Mouse (Mus musculus): ENCODE results near the gene Sim2. TPM values are rescaled to one million over a fixed set of nuclear protein-coding genes. Genes with fewer than 3 reads are reported as not detected.

Sim2 gene
- polyA plus RNA-seq, 1 experiment from 2014 or later, result 0.14 TPM

GRCm38 (mm10) chr16:94125172-94125981 is 40.6 kb downstream of the Sim2 start:
- under 1% methylated on average over 83 of the region's 83 CpGs for WGBS
- peaks cover 91% of the 10 kb centered on the region for H3K27me3 ChIP-seq (ENCODE audit: poor library complexity, severe bottlenecking)
- H3K27ac ChIP-seq, result peak overlapping the region; percentile 87

GRCm38 (mm10) chr16:94126200-94126599 is 41.5 kb downstream of the Sim2 start:
- no peaks in the 10 kb centered on the region for H3K9me3 ChIP-seq
- 23% methylated on average over 9 of the region's 9 CpGs for WGBS
- H3K27me3 ChIP-seq (ENCODE audit: poor library complexity, severe bottlenecking), result peaks cover 92% of the 10 kb centered on the region
- H3K4me3 ChIP-seq, result peak overlapping the region; percentile 62
- H3K27ac ChIP-seq, result no peak overlapping the region
- peaks cover 58% of the 10 kb centered on the region for H3K4me1 ChIP-seq
- no peaks in the 10 kb centered on the region for H3K36me3 ChIP-seq (replicated peaks)
- no peak for DNase-seq (ENCODE audit: extremely low spot score, low spot score)

More at GRCm38 (mm10) chr16:94125172-94125981, 40.6 kb downstream of the Sim2 start:
- H3K4me3 ChIP-seq, result peak overlapping the region; percentile 62
- peak; percentile 46 for DNase-seq (ENCODE audit: extremely low spot score, low spot score)
- peaks cover 58% of the 10 kb centered on the region for H3K4me1 ChIP-seq
- no peaks in the 10 kb centered on the region for H3K36me3 ChIP-seq (replicated peaks)
- no peaks in the 10 kb centered on the region for H3K9me3 ChIP-seq

GRCm38 (mm10) chr16:94128236-94128835 is 43.6 kb downstream of the Sim2 start:
- H3K36me3 ChIP-seq (replicated peaks), result peaks cover 9% of the 10 kb centered on the region; the same call in 1 of the 2 replicates
- no peaks in the 10 kb centered on the region for H3K9me3 ChIP-seq
- H3K27me3 ChIP-seq (ENCODE audit: poor library complexity, severe bottlenecking), result peaks cover 85% of the 10 kb centered on the region
- peak; percentile 47 for DNase-seq (ENCODE audit: extremely low spot score, low spot score)
- no peak overlapping the region for H3K4me3 ChIP-seq
- WGBS, result 26% methylated on average over 2 of the region's 2 CpGs
- H3K4me1 ChIP-seq, result peaks cover 62% of the 10 kb centered on the region
- H3K27ac ChIP-seq, result peak overlapping the region; percentile 68

- peaks cover 5% of the 10 kb centered on the region; the same call in 1 of the 2 replicates for H3K9me3 ChIP-seq
- peaks cover 30% of the 10 kb centered on the region for H3K27me3 ChIP-seq (ENCODE audit: poor library complexity, severe bottlenecking)
- H3K36me3 ChIP-seq (replicated peaks), result peaks cover 21% of the 10 kb centered on the region; the same call in 1 of the 2 replicates
Measured at GRCm38 (mm10) chr16:94134218-94134617, 49.5 kb downstream of the Sim2 start.

GRCm38 (mm10) chr16:94140746-94141145 is 56.0 kb downstream of the Sim2 start:
- no peak for DNase-seq (ENCODE audit: extremely low spot score, low spot score)
- Histone ChIP-seq H3K27me3 (ENCODE audit: poor library complexity, severe bottlenecking) (peaks cover 49% of the 10 kb centered on the region), H3K4me3 (no peak overlapping the region), H3K9me3 (peaks cover 5% of the 10 kb centered on the region; the same call in 1 of the 2 replicates), H3K36me3 (replicated peaks) (peaks cover 12% of the 10 kb centered on the region; the same call in 1 of the 2 replicates), H3K27ac (no peak overlapping the region), H3K4me1 (peaks cover 32% of the 10 kb centered on the region)
- 81% methylated on average over 10 of the region's 10 CpGs for WGBS

More at GRCm38 (mm10) chr16:94134218-94134617, 49.5 kb downstream of the Sim2 start:
- no peak for DNase-seq (ENCODE audit: extremely low spot score, low spot score)
- Histone ChIP-seq H3K27ac (no peak overlapping the region), H3K4me3 (no peak overlapping the region), H3K4me1 (peaks cover 28% of the 10 kb centered on the region)
- 91% methylated on average over 10 of the region's 10 CpGs for WGBS

- peaks cover 40% of the 10 kb centered on the region for H3K4me1 ChIP-seq
- WGBS, result 30% methylated on average over 10 of the region's 10 CpGs
- H3K9me3 ChIP-seq, result peaks cover 1% of the 10 kb centered on the region; the same call in 1 of the 2 replicates
- peaks cover 60% of the 10 kb centered on the region for H3K27me3 ChIP-seq (ENCODE audit: poor library complexity, severe bottlenecking)
- peak overlapping the region; percentile 16; the same call in 1 of the 2 replicates for H3K4me3 ChIP-seq
- DNase-seq (ENCODE audit: extremely low spot score, low spot score), result no peak
- H3K36me3 ChIP-seq (replicated peaks), result peaks cover 5% of the 10 kb centered on the region; the same call in 1 of the 2 replicates
- H3K27ac ChIP-seq, result peak overlapping the region; percentile 75
Measured at GRCm38 (mm10) chr16:94143325-94143724, 58.6 kb downstream of the Sim2 start.

GRCm38 (mm10) chr16:94148139-94148538 is 63.4 kb downstream of the Sim2 start:
- no peak for DNase-seq (ENCODE audit: extremely low spot score, low spot score)
- H3K4me3 ChIP-seq, result peak overlapping the region; percentile 27; the same call in 1 of the 2 replicates
- 15% methylated on average over 11 of the region's 11 CpGs for WGBS
- H3K4me1 ChIP-seq, result peaks cover 55% of the 10 kb centered on the region
- H3K27me3 ChIP-seq (ENCODE audit: poor library complexity, severe bottlenecking), result peaks cover 83% of the 10 kb centered on the region
- H3K27ac ChIP-seq, result peak overlapping the region; percentile 68
- H3K9me3 ChIP-seq, result no peaks in the 10 kb centered on the region
- H3K36me3 ChIP-seq (replicated peaks), result no peaks in the 10 kb centered on the region

GRCm38 (mm10) chr16:94150125-94151103 is 65.7 kb downstream of the Sim2 start:
- H3K4me3 ChIP-seq, result no peak overlapping the region
- peaks cover 54% of the 10 kb centered on the region for H3K4me1 ChIP-seq
- H3K27me3 ChIP-seq (ENCODE audit: poor library complexity, severe bottlenecking), result peaks cover 84% of the 10 kb centered on the region
- DNase-seq (ENCODE audit: extremely low spot score, low spot score), result no peak
- H3K9me3 ChIP-seq, result no peaks in the 10 kb centered on the region
- 79% methylated on average over 15 of the region's 15 CpGs for WGBS
- H3K27ac ChIP-seq, result no peak overlapping the region
- H3K36me3 ChIP-seq (replicated peaks), result no peaks in the 10 kb centered on the region

GRCm38 (mm10) chr16:94155041-94155653 is 70.4 kb downstream of the Sim2 start:
- Histone ChIP-seq H3K4me1 (peaks cover 37% of the 10 kb centered on the region), H3K27me3 (ENCODE audit: poor library complexity, severe bottlenecking) (peaks cover 83% of the 10 kb centered on the region), H3K27ac (peak overlapping the region; percentile 66), H3K4me3 (peak overlapping the region; percentile 18; the same call in 1 of the 2 replicates), H3K9me3 (no peaks in the 10 kb centered on the region), H3K36me3 (replicated peaks) (no peaks in the 10 kb centered on the region)
- no peak for DNase-seq (ENCODE audit: extremely low spot score, low spot score)
- 19% methylated on average over 14 of the region's 14 CpGs for WGBS

GRCm38 (mm10) chr16:94157819-94158218 is 73.1 kb downstream of the Sim2 start:
- Histone ChIP-seq H3K9me3 (no peaks in the 10 kb centered on the region), H3K27ac (no peak overlapping the region), H3K4me1 (peaks cover 37% of the 10 kb centered on the region), H3K4me3 (no peak overlapping the region), H3K36me3 (replicated peaks) (no peaks in the 10 kb centered on the region), H3K27me3 (ENCODE audit: poor library complexity, severe bottlenecking) (peaks cover 76% of the 10 kb centered on the region)
- DNase-seq (ENCODE audit: extremely low spot score, low spot score), result no peak
- WGBS, result 85% methylated on average over 8 of the region's 8 CpGs

GRCm38 (mm10) chr16:94162000-94162399 is 77.3 kb downstream of the Sim2 start:
- peaks cover 42% of the 10 kb centered on the region for H3K4me1 ChIP-seq
- H3K4me3 ChIP-seq, result no peak overlapping the region
- WGBS, result 46% methylated on average over 6 of the region's 6 CpGs
- no peak overlapping the region for H3K27ac ChIP-seq
- H3K27me3 ChIP-seq (ENCODE audit: poor library complexity, severe bottlenecking), result peaks cover 72% of the 10 kb centered on the region
- H3K36me3 ChIP-seq (replicated peaks), result no peaks in the 10 kb centered on the region
- H3K9me3 ChIP-seq, result no peaks in the 10 kb centered on the region
- DNase-seq (ENCODE audit: extremely low spot score, low spot score), result no peak

- DNase-seq (ENCODE audit: extremely low spot score, low spot score), result no peak
- WGBS, result 92% methylated on average over 11 of the region's 11 CpGs
- Histone ChIP-seq H3K27ac (no peak overlapping the region), H3K36me3 (replicated peaks) (no peaks in the 10 kb centered on the region), H3K27me3 (ENCODE audit: poor library complexity, severe bottlenecking) (peaks cover 81% of the 10 kb centered on the region), H3K9me3 (no peaks in the 10 kb centered on the region), H3K4me3 (no peak overlapping the region), H3K4me1 (peaks cover 42% of the 10 kb centered on the region)
Measured at GRCm38 (mm10) chr16:94163051-94163450, 78.3 kb downstream of the Sim2 start.
